Mouse (Mus musculus) intestine, embryonic 14.5 days (tissue): Measurements from ENCODE around the gene Bcl7c. TPM values are rescaled to one million over a fixed set of nuclear protein-coding genes. Genes with fewer than 3 reads are reported as not detected.
"Not testable (repeated sequence)": the region's sequence is repeated elsewhere in the genome, so short reads cannot be mapped to it uniquely, and the experiment has no call there.

ENCODE experiments used
- ATAC-seq: fragments of 200-750 bp; cut with Nextera tagmentation; replicated peaks from 2 replicates; pipeline ENCODE4 v1.8.0; 2017; ENCODE audit warnings: low read depth, moderate number of reproducible peaks, moderate TSS enrichment, moderate library complexity; ENCODE audit not compliant: low FRiP score, low TSS enrichment
- DNase-seq: peaks from one replicate; pipeline ENCODE4 v3.0.0-alpha.2; 2018; ENCODE audit warnings: low spot score
- H3K27ac ChIP-seq: fragments of 300-500 bp; sonication (generic); 2 replicates; pipeline ENCODE4 v1.5.1; 2014; ENCODE audit warnings: low read depth, mild to moderate bottlenecking, control low read depth
- H3K27me3 ChIP-seq: fragments of 300-500 bp; sonication (generic); replicated peaks from 2 replicates; pipeline ENCODE4 v1.6.1; 2014; ENCODE audit warnings: low read length, control low read depth; ENCODE audit not compliant: control insufficient read depth, insufficient read depth
- H3K36me3 ChIP-seq: fragments of 300-500 bp; sonication (generic); 2 replicates; pipeline ENCODE4 v1.6.1; 2014; ENCODE audit warnings: low read length, control low read depth; ENCODE audit not compliant: control insufficient read depth, insufficient read depth
- H3K4me1 ChIP-seq: fragments of 300-500 bp; sonication (generic); replicated peaks from 2 replicates; pipeline ENCODE4 v1.6.1; 2014; ENCODE audit warnings: low read length, control low read depth, mixed read lengths; ENCODE audit not compliant: control insufficient read depth, insufficient read depth
- H3K4me2 ChIP-seq: fragments of 300-500 bp; sonication (generic); 2 replicates; pipeline ENCODE4 v1.6.1; 2014; ENCODE audit warnings: low read length
- H3K4me3 ChIP-seq: fragments of 300-500 bp; sonication (generic); 2 replicates; pipeline ENCODE4 v1.5.1; 2014; ENCODE audit warnings: low read depth, low read length, control low read depth, mixed read lengths
- H3K9ac ChIP-seq: fragments of 300-500 bp; sonication (generic); 2 replicates; pipeline ENCODE4 v1.6.1; 2014; ENCODE audit warnings: mild to moderate bottlenecking, low read length
- H3K9me3 ChIP-seq: fragments of 300-500 bp; sonication (generic); 2 replicates; pipeline ENCODE4 v1.6.1; 2016; ENCODE audit warnings: low read length, control low read depth; ENCODE audit not compliant: control insufficient read depth
- WGBS: fragments of 180-500 bp; shearing (Covaris S2); extraction: QIAGEN DNeasy Blood & Tissue Kit; methylation state at CpG from one replicate; pipeline ENCODE4 v1.1.7; 2014; 5-methylcytosine and 5-hydroxymethylcytosine counted together
- polyA plus RNA-seq: library from polyadenylated mRNA; unstranded; fragments of >200 nt; fragmentation: Nextera tagmentation; extraction: Ambion mirVana; gene quantifications from 2 replicates; pipeline ENCODE4 v1.2.1, GENCODE M21; 2014

Bcl7c gene
- polyA plus RNA-seq, 1 experiment from 2014 or later: 56.4 TPM

GRCm38 (mm10) chr7:127649206-127649605, 59.5 kb downstream of the Bcl7c start:
- no peak for ATAC-seq

GRCm38 (mm10) chr7:127648516-127649201, 60.1 kb downstream of the Bcl7c start:
- WGBS: 70% methylated on average over 4 of the region's 4 CpGs
- Histone ChIP-seq H3K4me1 (0 out of 2 replicates have a peak, but pooled peaks cover 4% of the 10 kb centered on the region), H3K9ac (no peak overlapping the region), H3K9me3 (no peaks in the 10 kb centered on the region), H3K27me3 (no peaks in the 10 kb centered on the region), H3K27ac (no peak overlapping the region), H3K4me2 (no peak overlapping the region), H3K4me3 (no peak overlapping the region), H3K36me3 (no peaks in the 10 kb centered on the region)
- no peak for DNase-seq
- ATAC-seq: no peak

More at GRCm38 (mm10) chr7:127649206-127649605, 59.5 kb downstream of the Bcl7c start:
- Histone ChIP-seq H3K4me1 (0 out of 2 replicates have a peak, but pooled peaks cover 4% of the 10 kb centered on the region), H3K4me2 (no peak overlapping the region), H3K36me3 (no peaks in the 10 kb centered on the region), H3K27ac (no peak overlapping the region), H3K9ac (no peak overlapping the region), H3K9me3 (no peaks in the 10 kb centered on the region), H3K27me3 (no peaks in the 10 kb centered on the region), H3K4me3 (no peak overlapping the region)
- 84% methylated on average over 6 of the region's 6 CpGs for WGBS
- DNase-seq: no peak

GRCm38 (mm10) chr7:127647576-127647975, 61.2 kb downstream of the Bcl7c start:
- not testable (repeated sequence) for H3K27ac ChIP-seq, DNase-seq, ATAC-seq, H3K36me3 ChIP-seq, H3K4me1 ChIP-seq, H3K4me2 ChIP-seq, H3K9me3 ChIP-seq, H3K4me3 ChIP-seq, H3K27me3 ChIP-seq, H3K9ac ChIP-seq
- 81% methylated on average over 7 of the region's 7 CpGs for WGBS

DNA sequence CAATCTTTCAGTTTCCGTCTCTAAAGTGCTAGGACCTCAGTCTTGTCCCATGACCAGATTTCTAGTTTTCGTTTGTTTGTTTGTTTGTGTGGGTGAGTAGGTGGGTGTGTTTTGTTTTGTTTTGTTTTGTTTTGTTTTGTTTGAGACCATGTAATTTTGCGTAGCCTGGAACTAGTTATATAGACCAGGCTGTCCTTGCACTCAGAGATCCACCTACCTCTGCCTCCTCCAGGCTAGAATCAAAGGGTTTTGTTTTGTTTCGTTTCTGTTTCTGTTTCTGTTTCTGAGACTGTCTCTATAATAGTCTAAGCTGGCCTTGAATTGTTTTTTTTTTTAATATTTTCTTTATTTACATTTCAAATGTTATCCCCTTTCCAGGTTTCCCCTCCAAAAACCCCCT, 62.4 kb downstream of the Bcl7c start:
- Histone ChIP-seq H3K36me3 (no peaks in the 10 kb centered on the region), H3K9ac (no peak overlapping the region), H3K27ac (no peak overlapping the region), H3K9me3 (no peaks in the 10 kb centered on the region), H3K4me2 (no peak overlapping the region), H3K4me3 (no peak overlapping the region), H3K4me1 (no peaks in the 10 kb centered on the region), H3K27me3 (no peaks in the 10 kb centered on the region)
- no peak for ATAC-seq
- 84% methylated on average over 4 of the region's 4 CpGs for WGBS
- DNase-seq: no peak

DNA sequence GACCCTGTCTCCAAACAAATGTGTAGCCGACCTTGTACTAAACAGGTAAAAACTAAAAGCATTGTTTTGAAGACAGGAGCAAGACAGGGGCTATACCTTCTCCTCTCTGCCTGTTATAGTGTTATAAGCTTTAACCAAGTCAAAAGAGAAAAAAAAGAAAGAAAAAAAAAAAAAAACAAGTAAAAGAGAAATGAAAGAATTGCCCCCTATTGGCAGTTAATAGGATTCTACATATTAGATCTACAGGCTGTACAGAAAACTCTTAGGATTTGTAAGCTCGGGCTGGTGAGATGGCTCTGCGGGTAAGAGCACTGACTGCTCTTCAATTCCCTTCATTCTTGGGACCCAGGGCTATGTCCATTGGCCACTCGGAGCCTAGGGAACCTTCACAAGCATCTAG, 66.5 kb downstream of the Bcl7c start:
- no peaks in the 10 kb centered on the region for H3K9me3 ChIP-seq
- H3K27ac ChIP-seq: no peak overlapping the region
- no peak for DNase-seq
- peaks cover 3% of the 10 kb centered on the region; the same call in 1 of the 2 replicates for H3K4me1 ChIP-seq
- H3K27me3 ChIP-seq: no peaks in the 10 kb centered on the region
- no peak overlapping the region for H3K9ac ChIP-seq
- no peak overlapping the region for H3K4me2 ChIP-seq
- no peaks in the 10 kb centered on the region for H3K36me3 ChIP-seq
- no peak for ATAC-seq
- WGBS: 69% methylated on average over 4 of the region's 4 CpGs
- H3K4me3 ChIP-seq: no peak overlapping the region

- no peak for DNase-seq
- Histone ChIP-seq H3K27ac (no peak overlapping the region), H3K4me1 (peaks cover 5% of the 10 kb centered on the region; the same call in 1 of the 2 replicates), H3K27me3 (no peaks in the 10 kb centered on the region), H3K4me2 (no peak overlapping the region), H3K4me3 (no peak overlapping the region), H3K9me3 (no peaks in the 10 kb centered on the region), H3K9ac (no peak overlapping the region), H3K36me3 (no peaks in the 10 kb centered on the region)
- ATAC-seq: no peak
- WGBS: 62% methylated on average over 4 of the region's 4 CpGs
Observed at GRCm38 (mm10) chr7:127641260-127641659, 67.5 kb downstream of the Bcl7c start.

- Histone ChIP-seq H3K4me2 (peak overlapping the region; percentile 81), H3K36me3 (no peaks in the 10 kb centered on the region), H3K9ac (peak overlapping the region; percentile 58), H3K27ac (no peak overlapping the region), H3K4me1 (peaks cover 5% of the 10 kb centered on the region; the same call in 1 of the 2 replicates), H3K9me3 (no peaks in the 10 kb centered on the region), H3K27me3 (no peaks in the 10 kb centered on the region), H3K4me3 (peak overlapping the region; percentile 62)
- peak; percentile 80 for ATAC-seq
- DNase-seq: peak; percentile 83
- WGBS: 1% methylated on average over 27 of the region's 27 CpGs
Observed at GRCm38 (mm10) chr7:127636963-127637362, 71.8 kb downstream of the Bcl7c start.

DNA sequence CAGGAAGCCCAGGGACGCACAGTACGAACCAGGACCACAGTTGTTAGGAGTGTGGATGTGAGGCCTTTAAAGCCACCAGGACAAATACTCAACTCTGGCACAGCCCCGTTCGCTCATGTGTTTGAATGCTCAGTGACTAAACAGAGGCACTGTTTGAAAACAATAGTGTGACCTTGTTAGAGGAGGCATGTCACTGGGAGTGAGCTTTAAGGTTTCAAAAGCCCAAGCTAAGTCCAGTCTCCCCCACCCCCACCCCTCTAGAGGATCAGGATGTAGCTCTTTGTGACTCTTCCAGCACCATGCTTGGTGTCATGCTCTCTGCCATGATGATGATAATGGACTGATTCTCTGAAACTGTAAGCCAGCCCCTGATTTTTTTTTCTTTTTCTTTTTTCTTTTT, 77.3 kb downstream of the Bcl7c start:
- no peak for DNase-seq
- ATAC-seq: no peak
- WGBS: 89% methylated on average over 4 of the region's 4 CpGs
- Histone ChIP-seq H3K9me3 (no peaks in the 10 kb centered on the region), H3K27ac (no peak overlapping the region), H3K4me2 (no peak overlapping the region), H3K9ac (no peak overlapping the region), H3K36me3 (no peaks in the 10 kb centered on the region), H3K27me3 (no peaks in the 10 kb centered on the region), H3K4me1 (no peaks in the 10 kb centered on the region), H3K4me3 (no peak overlapping the region)

- DNase-seq (no peak), ATAC-seq (no peak)
- Histone ChIP-seq H3K9ac (no peak overlapping the region), H3K4me3 (no peak overlapping the region), H3K9me3 (no peaks in the 10 kb centered on the region), H3K27ac (no peak overlapping the region), H3K4me2 (no peak overlapping the region), H3K27me3 (no peaks in the 10 kb centered on the region), H3K36me3 (no peaks in the 10 kb centered on the region), H3K4me1 (no peaks in the 10 kb centered on the region)
- 82% methylated on average over 5 of the region's 5 CpGs for WGBS
Observed at GRCm38 (mm10) chr7:127628646-127629045, 80.1 kb downstream of the Bcl7c start.
